Mouse (Mus musculus) forebrain, embryonic 13.5 days (tissue): ENCODE measurements around the gene Crygs. TPM values are rescaled to one million over a fixed set of nuclear protein-coding genes. Genes with fewer than 3 reads are reported as not detected.

Source experiments
- ATAC-seq: fragments of 200-750 bp; cut with Nextera tagmentation; 2 replicates; pipeline ENCODE4 v1.8.0; 2017
- H3K27ac ChIP-seq: fragments of 300-500 bp; sonication (generic); 2 replicates; pipeline ENCODE4 v1.5.1; 2015; ENCODE audit warnings: inconsistent platforms, mild to moderate bottlenecking, moderate library complexity
- H3K27me3 ChIP-seq: fragments of 300-500 bp; sonication (generic); 2 replicates; pipeline ENCODE4 v1.6.1; 2015; ENCODE audit warnings: mild to moderate bottlenecking, inconsistent platforms
- H3K36me3 ChIP-seq: fragments of 300-500 bp; sonication (generic); 2 replicates; pipeline ENCODE4 v1.6.1; 2015; ENCODE audit warnings: mild to moderate bottlenecking, inconsistent platforms; ENCODE audit not compliant: poor library complexity, severe bottlenecking
- H3K4me1 ChIP-seq: fragments of 300-500 bp; sonication (generic); 2 replicates; pipeline ENCODE4 v1.6.1; 2015; ENCODE audit warnings: inconsistent platforms
- H3K4me2 ChIP-seq: fragments of 300-500 bp; sonication (generic); 2 replicates; pipeline ENCODE4 v1.6.1; 2015; ENCODE audit warnings: inconsistent platforms, mild to moderate bottlenecking, moderate library complexity
- H3K4me3 ChIP-seq: fragments of 300-500 bp; sonication (generic); 2 replicates; pipeline ENCODE4 v1.5.1; 2015; ENCODE audit warnings: mild to moderate bottlenecking, inconsistent platforms
- H3K9ac ChIP-seq: fragments of 300-500 bp; sonication (generic); 2 replicates; pipeline ENCODE4 v1.6.1; 2015; ENCODE audit warnings: mild to moderate bottlenecking, inconsistent platforms
- H3K9me3 ChIP-seq: fragments of 300-500 bp; sonication (generic); replicated peaks from 2 replicates; pipeline ENCODE4 v1.6.1; 2016; ENCODE audit warnings: inconsistent platforms
- WGBS: fragments of 180-500 bp; shearing (Covaris S2); methylation state at CpG from one replicate; pipeline ENCODE4 v1.1.7; 2015; 5-methylcytosine and 5-hydroxymethylcytosine counted together
- polyA plus RNA-seq: library from polyadenylated mRNA; unstranded; fragments of >200 nt; fragmentation: Nextera tagmentation; extraction: Ambion mirVana; gene quantifications from 2 replicates; pipeline ENCODE4 v1.2.1, GENCODE M21; 2015

Gene Crygs
- polyA plus RNA-seq, 1 experiment from 2014 or later, result not detected

DNA sequence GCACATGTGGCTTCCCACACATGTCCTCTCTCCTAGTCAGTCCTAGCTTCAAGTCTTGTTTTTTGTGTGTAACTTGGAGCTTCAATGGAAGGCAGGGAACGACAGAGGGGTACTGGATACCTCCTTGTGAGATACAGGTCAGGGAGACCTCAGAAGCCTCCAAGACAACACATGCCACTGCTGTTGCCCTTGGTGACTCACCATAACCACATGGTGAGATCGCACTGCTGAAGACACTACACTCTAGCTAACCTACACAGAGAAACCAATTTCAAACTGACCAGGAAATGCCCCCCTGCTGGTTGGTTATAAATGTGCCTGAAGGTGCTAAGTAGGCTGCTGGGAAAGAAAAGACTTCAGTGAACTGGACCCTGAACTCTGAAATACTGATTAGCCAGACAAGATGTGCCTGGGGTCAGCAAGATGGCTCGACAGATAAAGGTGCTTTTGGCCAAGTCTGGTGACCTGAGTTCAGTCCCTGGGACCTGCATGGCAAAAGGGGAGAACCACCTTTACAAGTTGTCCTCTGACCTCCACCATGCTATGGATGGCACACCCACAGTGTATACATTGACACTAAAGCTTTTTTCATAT, 21.7 kb upstream of the Crygs start:
- no peak for ATAC-seq

GRCm38 (mm10) chr16:22820731-22821130, 9.4 kb upstream of the Crygs start:
- H3K36me3 ChIP-seq, result peaks cover 23% of the 10 kb centered on the region
- no peak overlapping the region for H3K4me2 ChIP-seq
- H3K9ac ChIP-seq, result no peak overlapping the region
- peak; percentile 59; the same call in 1 of the 2 replicates for ATAC-seq
- H3K4me3 ChIP-seq, result no peak overlapping the region
- WGBS, result 49% methylated on average over 8 of the region's 8 CpGs
- no peak overlapping the region for H3K27ac ChIP-seq
- no peaks in the 10 kb centered on the region for H3K9me3 ChIP-seq
- H3K4me1 ChIP-seq, result no peaks in the 10 kb centered on the region
- no peaks in the 10 kb centered on the region for H3K27me3 ChIP-seq

More for the DNA sequence above, 21.7 kb upstream of the Crygs start:
- Histone ChIP-seq H3K27ac (no peak overlapping the region), H3K9ac (no peak overlapping the region), H3K9me3 (no peaks in the 10 kb centered on the region), H3K4me2 (no peak overlapping the region), H3K36me3 (peaks cover 9% of the 10 kb centered on the region), H3K4me3 (no peak overlapping the region), H3K27me3 (no peaks in the 10 kb centered on the region), H3K4me1 (no peaks in the 10 kb centered on the region)
- 88% methylated on average over 3 of the region's 3 CpGs for WGBS

DNA sequence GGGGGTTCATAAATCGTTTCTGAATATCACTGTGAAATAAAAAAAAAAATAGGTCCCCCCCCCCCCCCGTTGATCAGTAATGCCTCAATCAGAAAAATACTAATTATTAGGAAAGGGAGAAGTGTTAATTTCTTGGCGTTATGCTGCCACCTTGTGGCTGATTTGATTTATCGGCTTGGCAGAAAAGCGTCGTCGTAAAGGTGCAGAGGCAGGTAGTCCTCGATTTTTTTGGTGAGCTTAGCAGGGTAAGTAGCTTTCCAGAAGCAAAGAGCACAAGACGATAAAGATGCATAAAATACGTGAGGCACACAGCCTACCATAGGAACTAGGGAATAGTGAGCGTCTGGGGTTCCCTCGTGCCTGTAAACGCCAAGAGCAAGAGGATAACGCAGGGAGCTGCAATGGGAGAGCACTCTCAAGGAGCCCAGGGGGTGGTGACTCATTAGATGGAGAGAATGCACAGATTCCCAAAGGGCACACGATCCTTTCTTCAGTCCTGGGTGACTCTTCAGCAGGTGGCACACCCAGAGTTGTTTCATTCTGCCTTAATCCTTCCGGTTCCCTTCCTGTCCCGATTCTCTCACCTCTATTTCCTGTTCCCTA, 3.8 kb downstream of the Crygs start:
- H3K27me3 ChIP-seq, result 0 out of 2 replicates have a peak, but pooled peaks cover 14% of the 10 kb centered on the region
- no peaks in the 10 kb centered on the region for H3K36me3 ChIP-seq
- peak overlapping the region; percentile 47 for H3K4me2 ChIP-seq
- no peak overlapping the region for H3K4me3 ChIP-seq
- 12% methylated on average over 17 of the region's 17 CpGs for WGBS
- H3K27ac ChIP-seq, result no peak overlapping the region
- H3K4me1 ChIP-seq, result no peaks in the 10 kb centered on the region
- H3K9me3 ChIP-seq, result no peaks in the 10 kb centered on the region
- H3K9ac ChIP-seq, result peak overlapping the region; percentile 34; the same call in 1 of the 2 replicates
- peak; percentile 26; the same call in 1 of the 2 replicates for ATAC-seq

DNA sequence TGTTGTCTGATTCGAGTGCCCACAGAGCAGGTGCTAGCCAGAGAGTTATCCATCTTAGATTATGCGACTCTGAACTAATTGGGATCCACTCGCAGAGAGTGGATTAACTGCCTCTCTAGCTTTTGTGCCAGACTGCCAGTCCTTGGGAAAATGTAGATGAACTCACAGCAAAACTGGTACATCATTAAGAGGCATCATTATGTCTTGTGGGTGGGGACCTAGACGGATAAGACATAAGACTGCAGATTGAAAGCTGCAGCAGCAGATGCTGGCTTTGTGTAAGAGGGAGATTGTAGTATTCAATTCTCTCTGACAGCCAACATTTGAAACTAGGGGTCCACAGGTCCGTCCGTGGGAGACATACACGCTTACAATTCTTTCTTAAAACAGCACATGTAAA, 8.6 kb downstream of the Crygs start:
- peaks cover 18% of the 10 kb centered on the region for H3K4me1 ChIP-seq
- no peaks in the 10 kb centered on the region for H3K9me3 ChIP-seq
- peak; percentile 57 for ATAC-seq
- no peak overlapping the region for H3K4me2 ChIP-seq
- H3K27me3 ChIP-seq, result peaks cover 21% of the 10 kb centered on the region
- WGBS, result 50% methylated on average over 7 of the region's 7 CpGs
- peak overlapping the region; percentile 60; the same call in 1 of the 2 replicates for H3K27ac ChIP-seq
- no peak overlapping the region for H3K4me3 ChIP-seq
- no peaks in the 10 kb centered on the region for H3K36me3 ChIP-seq
- no peak overlapping the region for H3K9ac ChIP-seq

DNA sequence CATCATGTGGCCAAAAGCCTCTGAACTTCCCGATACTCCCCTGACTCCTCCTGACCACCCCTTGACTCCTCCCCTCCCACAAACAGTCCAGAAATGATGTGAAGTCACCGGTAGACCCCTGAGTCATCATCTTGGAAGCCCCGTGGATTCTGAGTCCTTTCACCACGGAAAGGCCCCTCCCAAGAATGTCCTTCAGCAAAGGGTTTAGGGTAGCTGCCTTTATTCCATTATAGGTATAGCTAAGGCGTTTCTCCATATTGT, 10.6 kb downstream of the Crygs start:
- Histone ChIP-seq H3K9me3 (no peaks in the 10 kb centered on the region), H3K27ac (no peak overlapping the region), H3K36me3 (no peaks in the 10 kb centered on the region), H3K4me2 (no peak overlapping the region), H3K27me3 (peaks cover 29% of the 10 kb centered on the region), H3K4me1 (peaks cover 18% of the 10 kb centered on the region), H3K9ac (no peak overlapping the region), H3K4me3 (no peak overlapping the region)
- ATAC-seq, result no peak
- WGBS, result 4% methylated on average over 5 of the region's 5 CpGs

DNA sequence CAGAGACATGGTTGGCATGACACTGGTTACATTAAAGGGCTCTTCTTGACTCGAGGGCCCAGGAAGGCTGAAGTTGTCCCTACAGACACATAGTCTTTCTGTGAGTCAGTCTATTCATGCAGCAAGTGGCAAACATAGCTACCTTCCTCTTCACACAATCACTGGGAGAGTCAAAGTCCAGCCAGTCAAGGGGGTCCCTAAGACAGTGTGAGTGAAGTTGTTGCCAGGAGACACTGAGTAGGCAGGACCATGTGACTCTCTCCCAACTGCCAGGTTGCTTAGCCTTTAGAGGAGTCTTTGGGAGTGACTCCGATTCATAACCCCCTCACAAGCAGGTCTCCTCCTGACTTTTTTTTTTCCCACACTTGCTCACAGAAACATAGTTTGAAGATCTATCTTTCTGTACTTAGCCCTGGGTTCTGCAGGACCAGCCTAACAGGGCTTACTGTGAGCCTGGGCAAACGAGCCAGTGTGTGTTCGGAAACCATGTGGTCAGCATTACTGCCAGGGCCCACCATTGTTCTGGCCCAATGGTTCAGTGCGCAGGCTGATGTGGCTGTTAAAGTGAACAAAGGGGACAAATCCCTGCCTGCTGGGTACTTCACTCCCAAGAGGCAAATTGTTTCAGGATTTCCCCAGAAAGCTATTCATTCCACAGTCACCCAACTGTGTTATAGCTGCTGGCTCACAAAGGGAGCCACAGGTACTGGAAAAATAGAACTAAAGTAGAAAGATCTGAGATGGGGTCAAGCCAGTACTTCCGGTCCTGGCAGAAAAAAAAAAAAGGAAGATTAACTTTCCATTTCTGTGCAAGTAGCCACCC, 11.1 kb downstream of the Crygs start:
- Histone ChIP-seq H3K4me1 (peaks cover 18% of the 10 kb centered on the region), H3K27me3 (peaks cover 29% of the 10 kb centered on the region), H3K36me3 (no peaks in the 10 kb centered on the region), H3K4me2 (no peak overlapping the region), H3K4me3 (no peak overlapping the region), H3K9ac (no peak overlapping the region), H3K27ac (no peak overlapping the region), H3K9me3 (no peaks in the 10 kb centered on the region)
- ATAC-seq, result peak; percentile 37; the same call in 1 of the 2 replicates
- WGBS, result 2% methylated on average over 6 of the region's 6 CpGs

DNA sequence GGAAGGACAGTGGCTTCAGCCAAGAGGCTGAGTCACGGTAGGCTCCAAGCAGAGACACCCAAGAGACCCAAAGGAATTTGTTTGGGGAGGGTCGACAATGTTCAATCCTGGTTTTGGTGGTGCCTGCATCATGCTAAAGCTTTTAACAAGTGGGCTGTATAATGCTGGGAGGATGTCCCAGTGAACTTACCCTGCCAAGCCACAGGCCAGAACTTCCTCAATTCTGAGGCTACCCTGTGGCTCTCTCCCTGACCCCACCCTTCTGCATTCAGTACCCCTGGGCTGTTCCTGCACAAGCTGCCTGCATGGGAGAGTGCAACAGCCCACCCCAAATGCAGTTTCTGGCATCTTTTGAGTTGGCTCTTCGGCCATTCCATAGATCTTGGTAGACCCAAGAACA, 12.9 kb downstream of the Crygs start:
- no peak for ATAC-seq
- Histone ChIP-seq H3K27ac (no peak overlapping the region), H3K36me3 (no peaks in the 10 kb centered on the region)

DNA sequence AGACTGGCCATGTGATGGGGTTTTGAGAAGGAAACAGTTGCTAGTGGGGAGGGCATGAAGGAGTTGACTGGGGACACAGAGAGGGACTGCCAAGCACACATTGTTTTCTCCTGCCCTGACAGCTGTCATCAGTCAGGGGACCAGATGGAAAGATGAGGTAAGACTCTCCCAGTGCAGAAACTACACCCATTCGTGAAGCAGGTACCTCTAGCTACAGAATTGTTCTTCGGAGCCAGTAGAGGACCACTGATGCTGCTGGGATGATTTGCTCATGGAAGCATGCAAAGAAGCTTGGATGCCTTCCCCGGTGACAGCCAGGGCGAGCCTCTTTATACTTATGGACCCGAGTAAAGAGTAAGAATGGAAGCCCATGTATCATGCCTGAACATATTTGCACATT, 13.9 kb downstream of the Crygs start:
- Histone ChIP-seq H3K27ac (no peak overlapping the region), H3K4me3 (no peak overlapping the region), H3K9me3 (no peaks in the 10 kb centered on the region), H3K4me2 (no peak overlapping the region), H3K27me3 (peaks cover 35% of the 10 kb centered on the region), H3K36me3 (no peaks in the 10 kb centered on the region), H3K9ac (no peak overlapping the region), H3K4me1 (peaks cover 18% of the 10 kb centered on the region)
- no peak for ATAC-seq
- 79% methylated on average over 5 of the region's 5 CpGs for WGBS

More for the DNA sequence above, 12.9 kb downstream of the Crygs start:
- WGBS, result 86% methylated on average over 3 of the region's 3 CpGs
- Histone ChIP-seq H3K4me1 (peaks cover 18% of the 10 kb centered on the region), H3K27me3 (peaks cover 31% of the 10 kb centered on the region), H3K4me2 (no peak overlapping the region), H3K9me3 (no peaks in the 10 kb centered on the region), H3K4me3 (no peak overlapping the region), H3K9ac (no peak overlapping the region)

DNA sequence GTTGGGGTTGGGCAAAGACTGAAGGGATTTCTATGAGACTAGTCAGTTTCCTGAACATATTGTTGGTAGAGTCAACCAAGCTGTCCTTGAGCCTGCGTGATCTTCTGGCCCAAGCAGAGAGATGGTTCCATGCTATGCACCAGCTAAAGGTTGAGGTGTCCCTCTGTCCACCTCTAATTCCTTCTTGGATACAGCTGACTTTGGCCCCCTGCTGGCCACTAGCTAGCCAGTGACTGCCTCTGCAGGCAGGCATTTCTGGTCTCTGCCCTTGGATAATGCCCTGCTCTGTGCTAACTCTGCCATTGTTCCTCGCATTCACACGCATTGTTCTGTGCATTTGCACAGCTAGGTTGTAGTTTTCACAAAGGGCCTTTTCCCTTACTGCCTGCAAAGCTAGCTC, 15.9 kb downstream of the Crygs start:
- ATAC-seq, result no peak
- H3K4me2 ChIP-seq, result no peak overlapping the region
- peaks cover 35% of the 10 kb centered on the region for H3K27me3 ChIP-seq
- H3K36me3 ChIP-seq, result no peaks in the 10 kb centered on the region
- peaks cover 9% of the 10 kb centered on the region for H3K4me1 ChIP-seq
- no peaks in the 10 kb centered on the region for H3K9me3 ChIP-seq
- H3K27ac ChIP-seq, result no peak overlapping the region
- 48% methylated on average over 3 of the region's 3 CpGs for WGBS
- no peak overlapping the region for H3K9ac ChIP-seq
- H3K4me3 ChIP-seq, result no peak overlapping the region

DNA sequence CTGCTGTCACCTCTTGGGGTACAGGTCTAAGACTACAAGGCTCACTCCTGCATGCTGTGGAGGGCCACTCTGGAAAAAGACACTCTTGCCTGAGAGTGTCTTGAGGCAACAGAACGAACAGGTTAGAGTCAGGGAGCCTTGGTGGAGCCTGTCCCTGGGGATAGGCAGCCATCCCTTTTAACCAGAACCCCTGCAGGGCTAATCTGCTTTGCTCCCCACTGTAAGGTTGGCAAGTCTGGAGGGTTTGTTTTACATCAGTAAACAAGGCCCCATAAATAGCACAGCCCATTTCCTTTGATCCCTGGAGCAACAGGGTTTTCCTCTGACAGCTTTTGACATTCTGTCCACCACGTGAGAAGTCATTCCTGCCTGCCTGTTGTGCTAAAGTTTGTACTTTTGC, 20.1 kb downstream of the Crygs start:
- WGBS, result 5% methylated on average over 2 of the region's 2 CpGs
- Histone ChIP-seq H3K4me2 (no peak overlapping the region), H3K9ac (no peak overlapping the region), H3K27me3 (peaks cover 8% of the 10 kb centered on the region; the same call in 1 of the 2 replicates), H3K27ac (no peak overlapping the region), H3K4me3 (no peak overlapping the region), H3K9me3 (no peaks in the 10 kb centered on the region), H3K4me1 (no peaks in the 10 kb centered on the region), H3K36me3 (no peaks in the 10 kb centered on the region)
- ATAC-seq, result no peak

- Histone ChIP-seq H3K27me3 (peaks cover 7% of the 10 kb centered on the region; the same call in 1 of the 2 replicates), H3K9me3 (no peaks in the 10 kb centered on the region), H3K4me1 (no peaks in the 10 kb centered on the region), H3K4me3 (no peak overlapping the region), H3K27ac (no peak overlapping the region), H3K36me3 (no peaks in the 10 kb centered on the region), H3K9ac (no peak overlapping the region), H3K4me2 (no peak overlapping the region)
- 63% methylated on average over 10 of the region's 10 CpGs for WGBS
- ATAC-seq, result peak; percentile 55
These were observed 21.4 kb downstream of the Crygs start for GRCm38 (mm10) chr16:22789908-22790367.

GRCm38 (mm10) chr16:22782686-22783085, 28.7 kb downstream of the Crygs start:
- no peaks in the 10 kb centered on the region for H3K9me3 ChIP-seq
- H3K4me3 ChIP-seq, result no peak overlapping the region
- no peaks in the 10 kb centered on the region for H3K4me1 ChIP-seq
- H3K27me3 ChIP-seq, result no peaks in the 10 kb centered on the region
- no peak overlapping the region for H3K9ac ChIP-seq
- no peaks in the 10 kb centered on the region for H3K36me3 ChIP-seq
- no peak for ATAC-seq
- WGBS, result 83% methylated on average over 5 of the region's 5 CpGs
- H3K4me2 ChIP-seq, result no peak overlapping the region
- no peak overlapping the region for H3K27ac ChIP-seq
